Mouse (Mus musculus): ENCODE results near the gene Mtus2.

- TF ChIP-seq POLR2A (IDR thresholded peaks at IDR 0.05; ENCODE audit: control insufficient read depth, extremely low read depth, insufficient read depth, low read length, poor library complexity) (no peak), CTCF (IDR thresholded peaks at IDR 0.05; ENCODE audit: borderline replicate concordance, control insufficient read depth, extremely low read depth, insufficient read depth, low read length, poor library complexity) (no peak)
Measured at GRCm38 (mm10) chr5:147955671-147956070, 1.4 kb upstream of the Mtus2 start.
